Mouse (Mus musculus): ENCODE measurements around the gene Cdk5. TPM values are rescaled to one million over a fixed set of nuclear protein-coding genes. Genes with fewer than 3 reads are reported as not detected.

Gene Cdk5
- polyA plus RNA-seq, 1 experiment from 2014 or later: 62.4 TPM

GRCm38 (mm10) chr5:24452030-24452690 lies 28.8 kb upstream of the Cdk5 start, which contains the start of gene Agap3:
TSS of gene Agap3 (plus strand) at chr5:24452177.
- H3K4me1 ChIP-seq (replicated peaks; ENCODE audit: control insufficient read depth, insufficient read depth, low read length): peaks cover 15% of the 10 kb centered on the region
- DNase-seq (ENCODE audit: low spot score) (peak; percentile 64), ATAC-seq (ENCODE audit: low FRiP score) (peak; percentile 7; the same call in 1 of the 2 replicates)
- H3K36me3 ChIP-seq (ENCODE audit: control insufficient read depth, insufficient read depth, low read length): no peaks in the 10 kb centered on the region
- peak within 1 kb of the TSS; percentile 94 for H3K4me2 ChIP-seq (replicated peaks; ENCODE audit: low read depth, low read length)
- H3K9ac ChIP-seq (ENCODE audit: low read depth, low read length): peak within 1 kb of the TSS; percentile 99
- peak within 1 kb of the TSS; percentile 92 for H3K4me3 ChIP-seq (ENCODE audit: low read depth, low read length)
- H3K27ac ChIP-seq (ENCODE audit: low read depth, low read length): peak within 1 kb of the TSS; percentile 93
- WGBS: under 1% methylated on average over 39 of the region's 85 CpGs
- H3K27me3 ChIP-seq (ENCODE audit: control insufficient read depth, insufficient read depth, low read length): no peaks in the 10 kb centered on the region; the same call in 1 of the 2 replicates
- H3K9me3 ChIP-seq (ENCODE audit: control insufficient read depth, low read length): no peaks in the 10 kb centered on the region

GRCm38 (mm10) chr5:24451264-24452029 lies 28.1 kb upstream of the Cdk5 start:
- Histone ChIP-seq H3K4me3 (ENCODE audit: low read depth, low read length) (peak overlapping the region; percentile 92), H3K27me3 (ENCODE audit: control insufficient read depth, insufficient read depth, low read length) (no peaks in the 10 kb centered on the region; the same call in 1 of the 2 replicates), H3K27ac (ENCODE audit: low read depth, low read length) (peak overlapping the region; percentile 93), H3K4me2 (replicated peaks; ENCODE audit: low read depth, low read length) (peak overlapping the region; percentile 94), H3K4me1 (replicated peaks; ENCODE audit: control insufficient read depth, insufficient read depth, low read length) (peaks cover 15% of the 10 kb centered on the region), H3K9ac (ENCODE audit: low read depth, low read length) (peak overlapping the region; percentile 99), H3K36me3 (ENCODE audit: control insufficient read depth, insufficient read depth, low read length) (no peaks in the 10 kb centered on the region), H3K9me3 (ENCODE audit: control insufficient read depth, low read length) (no peaks in the 10 kb centered on the region)
- DNase-seq (ENCODE audit: low spot score) (peak; percentile 87), ATAC-seq (ENCODE audit: low FRiP score) (peak; percentile 67)
- 4% methylated on average over 34 of the region's 66 CpGs for WGBS

- Histone ChIP-seq H3K4me3 (ENCODE audit: low read depth, low read length) (peak within 1 kb of the TSS; percentile 52), H3K9me3 (ENCODE audit: control insufficient read depth, low read length) (no peaks in the 10 kb centered on the region), H3K36me3 (ENCODE audit: control insufficient read depth, insufficient read depth, low read length) (no peaks in the 10 kb centered on the region), H3K4me1 (replicated peaks; ENCODE audit: control insufficient read depth, insufficient read depth, low read length) (peaks cover 13% of the 10 kb centered on the region), H3K9ac (ENCODE audit: low read depth, low read length) (peak within 1 kb of the TSS; percentile 65), H3K27ac (ENCODE audit: low read depth, low read length) (peak within 1 kb of the TSS; percentile 18; the same call in 1 of the 2 replicates), H3K4me2 (replicated peaks; ENCODE audit: low read depth, low read length) (peak within 1 kb of the TSS; percentile 74), H3K27me3 (ENCODE audit: control insufficient read depth, insufficient read depth, low read length) (no peaks in the 10 kb centered on the region; the same call in 1 of the 2 replicates)
- peak; percentile 53 for ATAC-seq (ENCODE audit: low FRiP score)
- peak; percentile 87 for DNase-seq (ENCODE audit: low spot score)
- WGBS: 3% methylated on average over 32 of the region's 34 CpGs
These were observed 24.4 kb upstream of the Cdk5 start, which contains the start of gene Tmub1 for GRCm38 (mm10) chr5:24447624-24448298. TSS of gene Tmub1 (minus strand) at chr5:24447854.

- Histone ChIP-seq H3K4me2 (replicated peaks; ENCODE audit: low read depth, low read length) (no peak overlapping the region), H3K9ac (ENCODE audit: low read depth, low read length) (no peak overlapping the region), H3K27me3 (ENCODE audit: control insufficient read depth, insufficient read depth, low read length) (no peaks in the 10 kb centered on the region; the same call in 1 of the 2 replicates), H3K4me3 (ENCODE audit: low read depth, low read length) (no peak overlapping the region; the same call in 1 of the 2 replicates), H3K9me3 (ENCODE audit: control insufficient read depth, low read length) (no peaks in the 10 kb centered on the region), H3K4me1 (replicated peaks; ENCODE audit: control insufficient read depth, insufficient read depth, low read length) (peaks cover 13% of the 10 kb centered on the region), H3K36me3 (ENCODE audit: control insufficient read depth, insufficient read depth, low read length) (no peaks in the 10 kb centered on the region), H3K27ac (ENCODE audit: low read depth, low read length) (no peak overlapping the region)
- no peak for ATAC-seq (ENCODE audit: low FRiP score)
- 89% methylated on average over 7 of the region's 7 CpGs for WGBS
- no peak for DNase-seq (ENCODE audit: low spot score)
These were observed 23.3 kb upstream of the Cdk5 start for GRCm38 (mm10) chr5:24446630-24447029.

- ATAC-seq (ENCODE audit: low FRiP score): peak; percentile 1; the same call in 1 of the 2 replicates
- Histone ChIP-seq H3K4me2 (replicated peaks; ENCODE audit: low read depth, low read length) (peak overlapping the region; percentile 91), H3K4me3 (ENCODE audit: low read depth, low read length) (peak overlapping the region; percentile 89), H3K36me3 (ENCODE audit: control insufficient read depth, insufficient read depth, low read length) (no peaks in the 10 kb centered on the region; the same call in 1 of the 2 replicates), H3K9ac (ENCODE audit: low read depth, low read length) (peak overlapping the region; percentile 96), H3K27me3 (ENCODE audit: control insufficient read depth, insufficient read depth, low read length) (no peaks in the 10 kb centered on the region; the same call in 1 of the 2 replicates), H3K9me3 (ENCODE audit: control insufficient read depth, low read length) (no peaks in the 10 kb centered on the region), H3K4me1 (replicated peaks; ENCODE audit: control insufficient read depth, insufficient read depth, low read length) (peaks cover 9% of the 10 kb centered on the region), H3K27ac (ENCODE audit: low read depth, low read length) (peak overlapping the region; percentile 87)
- no peak for DNase-seq (ENCODE audit: low spot score)
- WGBS: 55% methylated on average over 20 of the region's 20 CpGs
These were observed 22.2 kb upstream of the Cdk5 start for GRCm38 (mm10) chr5:24445428-24446080.

- DNase-seq (ENCODE audit: low spot score): peak; percentile 97
- WGBS: under 1% methylated on average over 56 of the region's 60 CpGs
- ATAC-seq (ENCODE audit: low FRiP score): peak; percentile 84
- H3K4me3 ChIP-seq (ENCODE audit: low read depth, low read length): peak within 1 kb of the TSS; percentile 89
- H3K27ac ChIP-seq (ENCODE audit: low read depth, low read length): peak within 1 kb of the TSS; percentile 87
- H3K4me1 ChIP-seq (replicated peaks; ENCODE audit: control insufficient read depth, insufficient read depth, low read length): peaks cover 9% of the 10 kb centered on the region
- H3K27me3 ChIP-seq (ENCODE audit: control insufficient read depth, insufficient read depth, low read length): no peaks in the 10 kb centered on the region; the same call in 1 of the 2 replicates
- H3K9ac ChIP-seq (ENCODE audit: low read depth, low read length): peak within 1 kb of the TSS; percentile 96
- no peaks in the 10 kb centered on the region; the same call in 1 of the 2 replicates for H3K36me3 ChIP-seq (ENCODE audit: control insufficient read depth, insufficient read depth, low read length)
- no peaks in the 10 kb centered on the region for H3K9me3 ChIP-seq (ENCODE audit: control insufficient read depth, low read length)
- peak within 1 kb of the TSS; percentile 91 for H3K4me2 ChIP-seq (replicated peaks; ENCODE audit: low read depth, low read length)
These were observed 21.6 kb upstream of the Cdk5 start, which contains the start of gene Fastk for GRCm38 (mm10) chr5:24444746-24445427. TSS of gene Fastk (minus strand) at chr5:24445287.

- H3K27me3 ChIP-seq (ENCODE audit: control insufficient read depth, insufficient read depth, low read length): no peaks in the 10 kb centered on the region; the same call in 1 of the 2 replicates
- peak overlapping the region; percentile 89 for H3K4me3 ChIP-seq (ENCODE audit: low read depth, low read length)
- 85% methylated on average over 12 of the region's 12 CpGs for WGBS
- no peaks in the 10 kb centered on the region for H3K9me3 ChIP-seq (ENCODE audit: control insufficient read depth, low read length)
- peak overlapping the region; percentile 91 for H3K4me2 ChIP-seq (replicated peaks; ENCODE audit: low read depth, low read length)
- no peak overlapping the region for H3K27ac ChIP-seq (ENCODE audit: low read depth, low read length)
- no peaks in the 10 kb centered on the region; the same call in 1 of the 2 replicates for H3K36me3 ChIP-seq (ENCODE audit: control insufficient read depth, insufficient read depth, low read length)
- DNase-seq (ENCODE audit: low spot score) (no peak), ATAC-seq (ENCODE audit: low FRiP score) (no peak)
- peak overlapping the region; percentile 96 for H3K9ac ChIP-seq (ENCODE audit: low read depth, low read length)
- peaks cover 9% of the 10 kb centered on the region for H3K4me1 ChIP-seq (replicated peaks; ENCODE audit: control insufficient read depth, insufficient read depth, low read length)
These were observed 20.6 kb upstream of the Cdk5 start for GRCm38 (mm10) chr5:24443927-24444326.
